Mouse (Mus musculus) effector memory CD4-positive, alpha-beta T cell, adult 7 months (primary cell): ENCODE measurements around the gene Notch4. TPM values are rescaled to one million over a fixed set of nuclear protein-coding genes. Genes with fewer than 3 reads are reported as not detected.

Source experiments
- polyA plus RNA-seq: library from polyadenylated mRNA; unstranded; fragments of 100-300 nt; shearing (Covaris generic); gene quantifications from one replicate; pipeline ENCODE4 v1.2.1, GENCODE M21; 2017

Notch4 gene
- polyA plus RNA-seq, result 1.9 TPM

DNA sequence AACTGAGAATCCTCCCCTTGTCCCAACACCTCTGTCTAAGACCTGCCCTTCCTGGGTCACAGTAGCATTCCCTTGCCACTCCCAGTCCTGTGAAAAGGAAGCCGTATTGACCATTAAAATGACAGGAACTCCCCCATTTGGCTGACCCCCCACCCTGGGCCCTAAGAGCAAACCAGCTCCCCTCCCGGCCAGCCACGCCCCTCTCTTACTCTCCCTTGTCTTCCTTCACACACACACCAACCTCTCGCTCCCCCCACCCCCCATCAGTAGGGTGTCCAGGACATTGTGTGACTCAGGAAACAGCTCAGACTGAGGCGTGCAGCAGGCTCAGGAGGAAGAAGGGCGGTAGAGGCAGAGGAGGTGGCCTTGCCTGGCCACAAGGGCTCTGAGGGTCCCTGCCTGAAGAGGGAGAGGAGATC, at the start of gene Notch4:
Notch4 (plus strand) TSS at position 266 of the 419 bp plus-strand sequence.

GRCm38 (mm10) chr17:34517252-34517651, 46.8 kb upstream of the Notch4 start, which contains the start of gene Btnl6:
Btnl6 (minus strand) TSS chr17:34517352.

GRCm38 (mm10) chr17:34589681-34590101, 25.6 kb downstream of the Notch4 start, which contains the start of gene Gpsm3:
Gpsm3 (plus strand) TSS chr17:34589806.

GRCm38 (mm10) chr17:34591029-34591993, 27.2 kb downstream of the Notch4 start, which contains the start of gene Pbx2:
Pbx2 (plus strand) TSS chr17:34591266.

GRCm38 (mm10) chr17:34597566-34598095, 33.6 kb downstream of the Notch4 start, which contains the start of gene Ager:
Ager (plus strand) TSS chr17:34597862.

GRCm38 (mm10) chr17:34603375-34604060, 39.5 kb downstream of the Notch4 start, which contains the start of gene Rnf5:
Rnf5 (minus strand) TSS chr17:34603690.

DNA sequence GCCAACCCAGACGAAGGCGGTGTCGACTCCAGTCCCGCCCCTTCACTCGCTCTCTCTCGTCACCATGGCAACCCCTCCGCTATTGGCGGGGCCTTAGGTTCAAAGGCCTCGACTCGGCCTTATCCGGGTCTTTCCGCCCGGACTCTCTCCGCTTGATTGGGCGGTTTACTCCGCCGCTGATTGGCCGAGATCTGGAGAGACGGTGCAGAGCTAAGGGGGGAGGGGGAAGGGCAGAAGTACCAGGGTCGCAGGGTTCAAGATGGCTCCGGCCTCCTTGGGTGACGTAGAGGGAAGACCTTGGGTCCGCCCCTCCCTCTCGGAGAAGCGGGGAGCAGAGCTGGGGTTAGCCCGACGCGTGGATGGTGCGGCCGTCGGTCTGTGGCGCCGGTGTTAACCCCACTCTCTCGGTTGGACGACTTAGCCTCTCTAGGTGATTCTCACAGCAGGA, 40.0 kb downstream of the Notch4 start, which contains the start of gene Agpat1:
Agpat1 (plus strand) TSS at position 202 of the 448 bp plus-strand sequence.

GRCm38 (mm10) chr17:34615871-34616270, 51.8 kb downstream of the Notch4 start, which contains the start of gene Egfl8:
Egfl8 (minus strand) TSS chr17:34615971.

DNA sequence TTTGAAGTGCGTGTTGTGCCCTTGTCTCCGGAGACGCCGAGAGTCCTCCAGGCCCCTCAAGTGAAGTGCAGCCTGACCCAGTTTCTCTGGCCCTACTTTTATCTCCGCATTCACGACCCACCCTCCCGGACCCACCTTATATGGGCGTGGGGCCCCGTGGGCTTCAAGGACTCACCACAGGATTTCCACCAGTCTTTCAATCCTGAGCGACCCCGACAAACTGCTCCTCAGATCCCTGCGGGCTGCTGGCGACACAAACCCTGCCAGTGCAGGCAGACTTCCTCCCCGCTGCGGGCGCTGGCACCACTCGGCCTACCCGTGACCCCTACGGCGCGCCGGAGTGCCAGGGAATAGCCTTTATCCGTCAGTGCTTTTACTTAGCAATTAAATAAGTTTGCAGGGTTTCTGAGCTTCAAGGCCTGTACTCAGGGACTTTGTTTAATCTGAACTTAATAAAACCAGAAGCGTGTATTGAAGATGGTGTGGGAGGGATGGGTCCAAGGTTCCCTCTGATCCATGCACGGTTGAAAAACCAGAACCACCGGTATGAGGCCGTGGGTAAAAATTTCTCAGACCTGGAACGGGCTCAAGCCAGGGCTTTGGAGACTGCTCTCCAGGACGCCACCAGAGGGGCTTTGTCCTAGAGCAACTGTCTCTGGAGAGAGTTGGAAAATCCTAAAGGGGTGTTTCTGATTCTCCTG, 64.0 kb downstream of the Notch4 start, which contains the start of gene Ppt2:
Ppt2 (minus strand) TSS at position 568 of the 701 bp plus-strand sequence.

GRCm38 (mm10) chr17:34629221-34629751, 65.2 kb downstream of the Notch4 start, which contains the start of gene Prrt1:
Prrt1 (plus strand) TSS chr17:34629533.

Other genes starting within 250 kb of the Notch4 start
- gene H2-Eb2, start 238.6 kb upstream of the Notch4 start, polyA plus RNA-seq, result not detected
- 0.15 TPM for gene Btnl2, start 209.4 kb upstream of the Notch4 start, polyA plus RNA-seq
- gene Btnl1, start 187.1 kb upstream of the Notch4 start, polyA plus RNA-seq, result not detected
- gene BC051142, start 165.4 kb upstream of the Notch4 start, polyA plus RNA-seq, result 1.2 TPM
- not detected for gene Btnl4, start 87.0 kb upstream of the Notch4 start, polyA plus RNA-seq
- not detected for gene Btnl6, start 46.9 kb upstream of the Notch4 start, polyA plus RNA-seq
- gene Gpsm3, start 25.5 kb downstream of the Notch4 start, polyA plus RNA-seq, result 194 TPM
- gene Pbx2, start 27.0 kb downstream of the Notch4 start, polyA plus RNA-seq, result 5.6 TPM
- gene Ager, start 33.6 kb downstream of the Notch4 start, polyA plus RNA-seq, result not detected
- gene Rnf5, start 39.4 kb downstream of the Notch4 start, polyA plus RNA-seq, result 59.0 TPM
- gene Agpat1, start 40.0 kb downstream of the Notch4 start, polyA plus RNA-seq, result 18.8 TPM
- gene Egfl8, start 51.7 kb downstream of the Notch4 start, polyA plus RNA-seq, result 3.2 TPM
- gene Ppt2, start 64.2 kb downstream of the Notch4 start, polyA plus RNA-seq, result 28.8 TPM
- 20.9 TPM for gene Prrt1, start 65.3 kb downstream of the Notch4 start, polyA plus RNA-seq
- 1.00 TPM for gene Fkbpl, start 80.5 kb downstream of the Notch4 start, polyA plus RNA-seq
- 55.9 TPM for gene Atf6b, start 82.9 kb downstream of the Notch4 start, polyA plus RNA-seq
- 0.02 TPM for gene Tnxb, start 106.3 kb downstream of the Notch4 start, polyA plus RNA-seq
- not detected for gene C4b, start 179.6 kb downstream of the Notch4 start, polyA plus RNA-seq
- gene Cyp21a1, start 240.3 kb downstream of the Notch4 start, polyA plus RNA-seq, result not detected